Mouse (Mus musculus): ENCODE data around the gene Areg. TPM values are rescaled to one million over a fixed set of nuclear protein-coding genes. Genes with fewer than 3 reads are reported as not detected.

Areg gene
- polyA plus RNA-seq, 1 experiment, result 0.10 TPM

DNA sequence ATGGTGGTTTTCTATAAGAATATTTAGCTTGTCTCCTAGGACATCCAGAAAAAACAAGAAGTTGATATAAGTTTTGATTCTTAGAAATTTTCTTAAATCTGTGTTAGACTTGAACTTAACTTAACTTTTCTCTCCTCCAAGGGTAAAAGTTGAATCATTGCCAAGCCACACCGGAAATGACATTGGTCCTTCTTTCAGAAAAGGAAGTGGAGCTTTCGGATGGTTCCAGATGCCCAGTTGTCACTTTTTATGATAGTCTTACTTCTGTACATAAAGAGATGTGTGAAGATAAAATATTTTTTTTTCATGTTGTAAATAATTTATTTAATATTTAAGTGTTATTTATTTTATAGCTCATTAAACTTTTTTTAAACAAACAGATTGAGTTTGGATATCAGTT, 8.7 kb downstream of the Areg start:
- Histone ChIP-seq H3K27ac (ENCODE audit: insufficient read depth, low read length) (no peak overlapping the region), H3K4me1 (ENCODE audit: control insufficient read depth, insufficient read depth, low read length) (no peaks in the 10 kb centered on the region; the same call in 1 of the 2 replicates), H3K4me3 (ENCODE audit: insufficient read depth, low read length) (no peak overlapping the region)
- TF ChIP-seq POLR2A (IDR thresholded peaks at IDR 0.05; ENCODE audit: extremely low read depth, insufficient read depth, low read length) (no peak), CTCF (IDR thresholded peaks at IDR 0.05; ENCODE audit: extremely low read depth, insufficient read depth, low read length) (no peak)

DNA sequence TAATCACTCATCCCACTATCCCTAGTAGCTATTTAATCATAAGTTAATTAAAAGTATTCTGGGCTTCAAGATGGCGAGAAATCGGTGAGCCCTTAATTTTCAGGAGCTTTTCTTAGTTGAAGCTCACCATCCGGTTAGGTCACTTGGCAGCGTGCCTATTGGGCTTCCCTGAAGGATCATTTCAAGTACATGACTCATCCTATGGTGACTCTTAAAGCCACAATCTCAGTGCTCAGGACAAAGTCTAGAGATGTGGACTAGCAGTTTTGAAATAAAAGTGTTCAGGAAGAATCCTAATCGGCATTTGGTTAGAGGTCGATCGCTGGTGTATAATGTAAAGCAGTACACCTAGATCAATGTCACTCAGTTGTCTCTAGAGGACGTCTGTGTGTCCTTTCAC, 17.3 kb downstream of the Areg start:
- TF ChIP-seq POLR2A (IDR thresholded peaks at IDR 0.05; ENCODE audit: extremely low read depth, insufficient read depth, low read length), result no peak
- Histone ChIP-seq H3K4me3 (ENCODE audit: insufficient read depth, low read length) (no peak overlapping the region), H3K4me1 (ENCODE audit: control insufficient read depth, insufficient read depth, low read length) (no peaks in the 10 kb centered on the region), H3K27ac (ENCODE audit: insufficient read depth, low read length) (no peak overlapping the region)

DNA sequence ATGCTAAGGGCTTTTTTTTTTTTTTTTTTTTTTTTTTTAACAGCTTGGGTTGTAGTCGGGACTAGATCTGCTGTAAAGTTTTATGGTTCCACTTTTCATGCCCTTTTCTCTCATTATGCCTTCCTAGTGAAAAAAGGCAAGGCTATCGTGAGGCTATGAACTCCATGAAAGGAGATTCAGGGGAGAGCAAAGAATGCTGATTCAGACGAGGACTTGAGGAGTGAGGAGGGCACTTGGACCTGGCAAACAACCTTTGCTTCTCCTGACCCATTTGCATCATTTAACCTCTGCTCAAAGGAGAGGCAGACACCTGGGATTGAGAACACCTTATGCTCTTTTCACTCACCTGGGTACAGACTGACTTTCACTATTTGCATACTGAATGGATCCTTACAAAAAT, 17.8 kb downstream of the Areg start:
- no peak overlapping the region for H3K4me3 ChIP-seq (ENCODE audit: insufficient read depth, low read length)
- no peaks in the 10 kb centered on the region for H3K4me1 ChIP-seq (ENCODE audit: control insufficient read depth, insufficient read depth, low read length)
- H3K27ac ChIP-seq (ENCODE audit: insufficient read depth, low read length), result no peak overlapping the region
- TF ChIP-seq POLR2A (IDR thresholded peaks at IDR 0.05; ENCODE audit: extremely low read depth, insufficient read depth, low read length) (no peak), CTCF (IDR thresholded peaks at IDR 0.05; ENCODE audit: extremely low read depth, insufficient read depth, low read length) (no peak)

DNA sequence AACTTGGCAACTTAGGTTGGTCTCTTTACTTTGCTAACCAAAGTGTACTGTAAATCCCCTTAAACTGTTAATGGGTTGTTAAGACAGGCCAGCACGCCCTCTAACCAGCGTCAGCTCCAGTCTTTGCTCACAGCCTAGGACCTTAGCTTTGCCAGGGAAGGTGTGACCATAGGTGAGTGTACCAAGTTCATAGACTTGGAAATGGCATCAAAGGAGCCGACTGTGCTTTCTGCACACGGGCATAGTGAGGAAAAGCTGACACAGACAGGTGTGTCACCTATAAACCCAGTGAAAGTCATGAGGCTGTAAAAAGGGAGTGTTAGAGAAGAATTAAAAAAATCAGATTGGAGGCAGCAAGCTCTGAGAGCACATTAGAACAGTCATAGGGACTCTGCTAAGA, 23.4 kb downstream of the Areg start:
- H3K4me1 ChIP-seq (ENCODE audit: control insufficient read depth, insufficient read depth, low read length), result no peaks in the 10 kb centered on the region
- TF ChIP-seq CTCF (IDR thresholded peaks at IDR 0.05; ENCODE audit: extremely low read depth, insufficient read depth, low read length) (no peak), POLR2A (IDR thresholded peaks at IDR 0.05; ENCODE audit: extremely low read depth, insufficient read depth, low read length) (no peak)

DNA sequence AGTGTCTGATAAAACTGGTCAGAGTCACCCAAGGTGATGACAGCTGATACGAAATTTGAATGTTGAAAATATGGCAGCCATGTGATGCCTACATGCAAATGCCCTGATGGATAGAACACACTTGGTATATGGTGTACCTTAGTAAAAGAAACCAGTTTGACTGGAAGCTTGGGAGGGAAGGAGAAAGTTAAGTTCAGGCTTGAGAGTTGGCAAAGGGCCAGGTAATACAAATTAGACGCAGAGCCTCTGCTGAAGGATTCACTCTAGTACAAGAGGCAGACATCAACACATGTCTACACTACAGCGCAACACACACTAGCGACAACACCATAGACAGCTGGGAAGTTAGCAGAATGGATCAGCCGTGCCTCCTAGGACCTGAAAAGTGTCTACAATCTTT, 27.2 kb downstream of the Areg start:
- TF ChIP-seq POLR2A (IDR thresholded peaks at IDR 0.05; ENCODE audit: extremely low read depth, insufficient read depth, low read length), result no peak
- TF ChIP-seq CTCF (IDR thresholded peaks at IDR 0.05; ENCODE audit: extremely low read depth, insufficient read depth, low read length), result no peak

More for the DNA sequence above, 23.4 kb downstream of the Areg start:
- H3K4me3 ChIP-seq (ENCODE audit: insufficient read depth, low read length), result no peak overlapping the region
- no peak overlapping the region for H3K27ac ChIP-seq (ENCODE audit: insufficient read depth, low read length)

DNA sequence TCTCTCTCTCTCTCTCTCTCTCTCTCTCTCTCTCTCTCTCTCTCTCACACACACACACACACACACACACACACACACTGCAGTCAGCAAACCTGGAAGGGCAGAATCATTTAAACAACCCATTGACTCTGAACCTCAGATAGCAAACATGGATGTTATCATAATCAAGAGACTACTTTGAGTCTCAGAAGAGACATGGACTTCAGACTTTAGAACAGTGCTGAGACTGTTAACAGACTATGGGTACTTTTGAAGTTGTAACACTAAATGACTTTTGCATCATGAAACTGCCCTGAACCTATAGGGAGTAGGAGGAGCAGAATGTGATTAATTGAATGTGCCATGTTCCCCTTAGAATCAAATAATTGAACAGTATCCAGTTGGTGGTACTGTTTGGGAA, 37.0 kb downstream of the Areg start:
- Histone ChIP-seq H3K4me3 (ENCODE audit: insufficient read depth, low read length) (no peak overlapping the region), H3K4me1 (ENCODE audit: control insufficient read depth, insufficient read depth, low read length) (no peaks in the 10 kb centered on the region), H3K27ac (ENCODE audit: insufficient read depth, low read length) (no peak overlapping the region)
- TF ChIP-seq POLR2A (IDR thresholded peaks at IDR 0.05; ENCODE audit: extremely low read depth, insufficient read depth, low read length) (no peak), CTCF (IDR thresholded peaks at IDR 0.05; ENCODE audit: extremely low read depth, insufficient read depth, low read length) (no peak)

More for the DNA sequence above, 27.2 kb downstream of the Areg start:
- H3K4me1 ChIP-seq (ENCODE audit: control insufficient read depth, insufficient read depth, low read length), result no peaks in the 10 kb centered on the region
- no peak overlapping the region for H3K27ac ChIP-seq (ENCODE audit: insufficient read depth, low read length)
- H3K4me3 ChIP-seq (ENCODE audit: insufficient read depth, low read length), result no peak overlapping the region

DNA sequence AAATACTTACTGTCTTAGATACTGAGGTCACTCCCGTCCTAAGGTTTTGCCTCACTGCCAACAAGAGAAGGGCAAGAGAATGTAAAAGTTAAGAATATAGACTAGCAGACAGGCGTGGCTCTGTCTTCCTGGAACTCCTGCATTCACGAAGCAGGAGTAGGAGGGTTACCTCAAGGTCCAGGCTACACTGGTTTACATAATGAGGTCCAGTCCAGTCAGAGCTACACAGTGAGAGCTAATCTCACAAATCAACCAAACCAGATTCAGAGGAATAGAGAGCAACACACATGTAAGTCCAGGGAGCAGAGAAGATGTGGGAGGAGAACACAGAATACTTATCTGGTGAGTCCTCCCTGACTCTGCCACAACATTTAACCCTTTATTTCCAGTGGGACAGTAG, 55.2 kb downstream of the Areg start:
- Histone ChIP-seq H3K27ac (ENCODE audit: insufficient read depth, low read length) (no peak overlapping the region), H3K4me1 (ENCODE audit: control insufficient read depth, insufficient read depth, low read length) (no peaks in the 10 kb centered on the region), H3K4me3 (ENCODE audit: insufficient read depth, low read length) (no peak overlapping the region)
- no peak for TF ChIP-seq CTCF (IDR thresholded peaks at IDR 0.05; ENCODE audit: extremely low read depth, insufficient read depth, low read length)

Other genes starting within 250 kb of the Areg start
- 0.06 and 0.08 TPM in 2 replicates for gene Cxcl1, start 248.4 kb upstream of the Areg start, polyA plus RNA-seq (2012; rRNA removed)
- gene Cxcl2, start 235.7 kb upstream of the Areg start, polyA plus RNA-seq (2012; rRNA removed), result not detected in 2 replicates
- 16.7 and 18.2 TPM in 2 replicates for gene Mthfd2l, start 208.5 kb upstream of the Areg start, polyA plus RNA-seq (2012; rRNA removed)
- gene Epgn, start 112.1 kb upstream of the Areg start, polyA plus RNA-seq (2012; rRNA removed), result 0.11 and 0.19 TPM in 2 replicates
- not detected in 2 replicates for gene Ereg, start 65.0 kb upstream of the Areg start, polyA plus RNA-seq (2012; rRNA removed)

Data from cortical plate, adult 2 months (tissue).